Mouse (Mus musculus) retina, adult 2 months (tissue): Measurements from ENCODE around the gene Asna1.

Experiments
- DNase-seq: peaks from one replicate; pipeline ENCODE4 v3.0.0-alpha.2; 2012; ENCODE audit warnings: low read depth, low spot score

Asna1 gene

GRCm38 (mm10) chr8:85025098-85025932, at the start of gene Asna1:
Gene Asna1, minus strand, starts transcription at chr8:85025281.
- peak; percentile 86 for DNase-seq

DNA sequence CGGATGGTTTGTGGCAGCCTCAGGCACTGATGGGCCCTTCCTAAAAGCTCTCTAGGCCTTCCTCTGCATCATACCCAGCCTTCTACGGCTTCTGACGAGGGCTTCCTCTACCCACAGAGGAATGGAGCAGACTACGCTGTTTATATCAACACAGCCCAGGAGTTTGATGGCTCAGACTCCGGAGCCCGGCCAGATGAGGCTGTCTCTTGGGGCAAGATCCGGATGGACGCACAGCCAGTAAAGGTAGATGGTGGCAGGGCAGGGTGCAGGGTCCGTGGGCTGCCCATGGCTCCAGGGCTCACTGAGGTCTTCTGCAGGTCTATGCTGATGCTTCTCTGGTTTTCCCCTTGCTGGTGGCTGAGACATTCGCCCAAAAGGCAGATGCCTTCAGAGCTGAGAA, 49.5 kb upstream of the Asna1 start:
- no peak for DNase-seq

DNA sequence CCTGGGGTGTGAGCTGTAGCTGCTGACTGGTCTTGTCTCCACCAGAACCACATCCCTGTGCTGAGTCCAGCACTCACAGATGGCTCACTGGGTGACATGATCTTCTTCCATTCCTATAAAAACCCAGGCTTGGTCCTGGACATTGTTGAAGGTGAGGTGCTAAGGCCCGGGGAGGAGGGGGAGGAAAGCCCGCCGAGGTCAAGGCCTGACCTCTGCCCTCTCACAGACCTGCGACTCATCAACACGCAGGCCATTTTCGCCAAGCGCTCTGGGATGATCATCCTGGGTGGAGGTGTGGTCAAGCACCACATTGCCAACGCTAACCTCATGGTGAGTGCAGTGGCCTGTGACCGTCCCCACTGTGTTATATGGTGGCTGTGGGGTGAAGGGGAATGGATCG, 49.1 kb upstream of the Asna1 start:
- no peak for DNase-seq

- no peak for DNase-seq
Observed at GRCm38 (mm10) chr8:85073041-85073612, 48.0 kb upstream of the Asna1 start.

DNA sequence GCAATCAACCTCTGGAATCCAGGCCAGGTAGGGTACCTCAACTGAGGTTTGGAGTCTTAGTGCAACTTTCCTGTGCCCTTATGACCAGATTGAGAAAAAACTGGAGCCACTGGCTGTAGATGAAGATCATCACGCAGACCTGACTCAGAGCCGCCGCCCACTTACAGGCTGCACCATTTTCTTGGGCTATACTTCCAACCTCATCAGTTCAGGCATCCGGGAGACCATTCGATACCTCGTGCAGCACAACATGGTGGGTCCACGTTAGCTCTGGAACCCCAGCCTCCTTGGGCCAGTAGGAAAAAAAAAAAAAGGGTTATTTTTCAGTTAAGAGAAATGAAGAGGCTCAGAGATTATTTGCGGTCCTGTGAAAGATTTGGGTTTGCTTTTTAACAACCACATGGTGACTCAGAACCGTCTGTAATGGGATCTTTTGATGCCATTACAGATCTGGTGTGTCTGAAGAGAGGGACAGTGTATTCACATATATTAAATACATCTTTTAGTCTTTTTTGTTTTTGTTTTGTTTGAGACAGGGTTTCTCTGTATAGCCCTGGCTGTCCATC, 47.4 kb upstream of the Asna1 start:
- DNase-seq = no peak

- DNase-seq = peak; percentile 76
Observed at GRCm38 (mm10) chr8:85071514-85072281, 46.6 kb upstream of the Asna1 start, which contains the start of gene Dhps. Gene Dhps, plus strand, starts transcription at chr8:85071757.

- DNase-seq = no peak
Observed at GRCm38 (mm10) chr8:85071041-85071440, 46.0 kb upstream of the Asna1 start.

DNA sequence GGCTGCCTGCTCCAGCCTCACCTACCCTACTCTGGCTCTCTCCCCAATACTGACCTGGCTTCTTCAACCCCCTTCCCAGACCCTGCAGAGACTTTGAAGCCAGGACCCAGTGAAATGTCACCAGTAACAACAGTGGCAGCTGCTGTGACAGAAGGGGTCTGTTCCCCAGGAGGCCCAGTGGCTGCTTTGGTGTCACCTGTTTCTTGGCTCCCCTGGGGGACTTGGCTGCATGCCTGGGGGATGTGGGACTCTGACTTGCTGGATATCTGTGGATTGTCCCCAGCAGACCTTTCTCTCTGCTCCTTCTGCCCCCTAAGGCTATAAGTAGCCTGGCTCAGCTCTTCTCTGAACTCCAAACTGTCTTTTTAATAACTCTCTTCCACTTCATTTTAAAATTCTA, 42.9 kb upstream of the Asna1 start, which contains the start of gene Gm5741:
Gm5741 (minus strand) TSS at position 1 of the 400 bp plus-strand sequence.
- no peak for DNase-seq

GRCm38 (mm10) chr8:85067155-85067554, 42.1 kb upstream of the Asna1 start:
- DNase-seq = no peak

DNA sequence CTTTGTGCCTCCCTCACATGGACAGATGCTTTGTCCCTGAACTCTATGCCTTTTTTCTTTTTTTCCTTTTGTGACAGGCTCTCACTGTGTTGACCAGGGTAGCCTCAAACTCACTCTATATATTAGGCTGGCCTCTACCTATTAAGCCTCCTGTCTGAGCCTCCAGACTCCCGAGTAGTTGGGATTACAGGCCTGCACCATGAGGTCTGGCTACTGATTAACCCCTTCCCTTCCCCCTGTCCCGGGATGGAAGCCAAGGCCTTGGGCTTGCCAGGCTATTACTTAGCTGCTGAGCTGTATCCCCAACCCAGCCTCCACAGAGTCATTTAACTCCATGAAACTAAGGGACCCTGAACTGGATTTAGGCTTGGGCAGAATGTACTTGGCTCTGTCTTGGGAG, 40.1 kb upstream of the Asna1 start:
- no peak for DNase-seq

- DNase-seq = no peak
Observed at GRCm38 (mm10) chr8:85062603-85063002, 37.5 kb upstream of the Asna1 start.

- peak; percentile 91 for DNase-seq
Observed at GRCm38 (mm10) chr8:85059879-85060616, 35.0 kb upstream of the Asna1 start, which contains the start of gene Fbxw9. Gene Fbxw9, plus strand, starts transcription at chr8:85060055.

DNA sequence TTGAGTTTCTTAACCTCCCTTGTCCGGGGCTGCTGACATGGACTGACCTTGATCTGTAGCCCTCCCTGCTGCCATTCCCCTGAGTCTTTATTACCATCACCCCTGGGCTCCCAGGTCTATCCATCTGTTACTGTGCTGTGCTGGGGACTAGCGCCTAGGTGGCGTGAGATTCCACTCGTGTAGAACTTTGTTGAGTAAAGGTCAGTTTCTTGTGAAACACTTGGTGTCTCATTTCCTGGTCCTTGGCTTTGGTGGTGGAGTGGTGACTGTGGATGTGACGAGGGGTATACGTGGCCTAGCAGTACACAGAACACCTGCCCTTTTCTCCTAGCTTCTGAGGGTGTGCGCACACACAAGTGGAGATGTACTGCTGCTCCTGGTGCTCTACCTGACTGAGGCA, 32.3 kb upstream of the Asna1 start:
- DNase-seq = no peak

DNA sequence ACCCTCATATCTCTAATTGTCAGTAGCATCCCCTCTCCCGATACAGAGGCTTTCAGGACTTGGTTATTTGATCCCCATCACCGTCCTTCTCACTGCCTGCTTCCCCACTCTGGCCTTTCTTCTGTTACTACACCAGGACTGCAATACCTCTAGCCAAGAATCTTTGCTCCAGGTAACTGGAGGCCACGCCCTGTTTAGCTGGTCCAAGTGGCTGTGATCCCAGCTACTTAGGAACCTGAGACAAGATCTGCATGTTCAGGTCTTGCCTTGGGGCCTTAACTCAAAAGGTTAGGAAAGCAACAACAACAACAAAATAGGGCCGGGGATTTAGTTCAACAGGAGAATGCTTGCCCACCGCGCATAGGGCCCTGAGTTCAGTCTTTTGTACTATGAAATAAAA, 18.5 kb upstream of the Asna1 start:
- DNase-seq = no peak

- DNase-seq = no peak
Observed at GRCm38 (mm10) chr8:85037681-85038531, 12.8 kb upstream of the Asna1 start.

DNA sequence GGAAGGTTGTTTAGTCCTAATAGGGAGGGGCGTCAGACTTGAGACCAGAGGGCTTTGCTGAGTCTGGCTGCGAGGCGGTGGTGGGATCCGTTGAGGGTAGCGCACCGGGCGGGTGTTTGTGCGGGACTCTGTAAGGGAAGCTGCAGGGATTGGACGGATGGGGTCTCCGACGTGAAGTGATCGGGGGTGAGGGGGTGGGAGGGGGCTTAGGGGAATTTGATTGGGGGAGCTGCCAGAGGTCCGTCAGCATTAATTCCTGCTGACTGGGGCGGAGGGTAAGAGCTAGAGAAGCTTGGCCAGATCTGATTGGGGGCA, 12.2 kb upstream of the Asna1 start:
- no peak for DNase-seq

DNA sequence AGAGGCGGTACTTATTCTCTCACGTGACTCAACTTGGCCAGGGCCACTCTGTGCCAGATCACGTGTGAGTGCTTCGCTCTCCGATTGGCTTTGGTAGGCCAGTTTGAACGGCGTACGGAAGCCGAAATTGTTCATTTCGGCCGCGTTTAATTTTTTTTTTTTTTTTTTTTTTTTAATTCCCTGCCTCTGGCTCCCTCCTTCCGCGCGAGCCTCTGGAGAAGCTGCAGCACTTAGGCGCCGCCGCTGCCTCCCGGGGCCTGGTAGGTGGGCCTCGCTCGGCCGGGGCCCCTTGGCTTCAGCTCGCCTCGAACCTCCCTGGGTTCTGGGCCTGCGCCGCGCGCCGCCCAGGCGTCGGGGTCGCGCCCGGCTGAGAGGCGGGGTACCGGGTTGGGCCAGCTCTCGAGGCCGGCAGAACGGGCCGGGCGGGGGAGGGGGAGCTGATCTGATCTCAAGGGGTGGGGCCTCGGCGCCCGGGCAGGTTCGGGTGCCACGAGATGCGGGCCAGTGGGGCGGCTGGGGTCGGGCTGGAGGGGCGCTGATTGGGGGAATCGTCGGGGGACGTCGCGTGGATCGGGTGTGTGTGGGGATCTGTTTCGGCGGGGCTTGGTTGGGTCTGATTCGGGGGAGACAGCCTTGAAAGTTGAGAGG, 11.8 kb upstream of the Asna1 start, which contains the start of gene Tnpo2:
Tnpo2 (plus strand) TSS at position 198 of the 648 bp plus-strand sequence.
- peak; percentile 93 for DNase-seq

DNA sequence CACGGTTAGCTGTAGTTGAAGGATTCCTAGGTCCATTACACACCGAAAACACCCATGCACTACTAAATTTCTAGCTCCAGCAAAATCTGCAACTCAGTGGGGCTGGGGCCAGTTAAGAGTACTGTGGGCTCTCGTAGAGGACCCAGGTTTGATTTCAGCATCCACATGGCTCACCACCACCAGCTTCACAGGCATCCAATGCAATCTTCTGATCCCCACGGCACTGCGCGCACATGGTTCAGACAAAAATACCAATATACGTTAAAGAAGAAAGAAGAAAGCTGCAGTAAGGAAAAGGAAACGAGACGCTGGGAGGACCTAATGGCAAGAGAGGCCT, 11.3 kb upstream of the Asna1 start:
- no peak for DNase-seq

DNA sequence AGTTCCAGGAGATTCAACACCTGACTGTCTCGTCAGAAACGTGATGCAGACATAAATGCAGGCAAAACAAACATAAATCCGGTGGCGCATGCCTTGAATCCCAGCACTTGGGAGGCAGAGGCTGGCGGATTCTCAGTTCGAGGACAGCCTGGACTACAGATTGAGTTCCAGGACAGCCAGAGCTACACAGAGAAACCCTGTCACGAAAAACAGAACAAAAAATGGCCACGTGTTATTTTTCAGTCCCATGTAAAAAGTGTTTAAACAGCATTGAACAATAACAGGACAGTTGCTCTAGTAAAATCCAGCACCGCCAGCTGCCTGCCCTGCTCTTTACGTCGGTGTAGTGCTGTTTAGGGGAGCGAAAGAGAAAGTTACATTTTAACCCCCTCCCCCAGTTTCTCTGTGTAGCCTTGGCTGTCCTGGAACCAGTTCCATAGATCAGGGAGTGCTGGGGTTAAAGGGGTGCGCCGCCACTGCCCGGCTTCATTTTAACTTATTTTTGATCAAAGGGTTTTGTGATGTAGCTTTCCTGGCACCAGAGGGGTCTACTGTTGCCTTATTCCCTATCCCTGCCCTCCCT, 10.7 kb upstream of the Asna1 start:
- DNase-seq = no peak
